Mouse (Mus musculus) limb, embryonic 14.5 days (tissue): ENCODE measurements at regions not wholly inside any gene's neighbourhood (a gene's known extent, or its start where the extent isn't known, plus 50 kb on each side); places are given as distances from the start of the nearest gene placed in this dataset.

Experiments
- ATAC-seq: fragments of 200-750 bp; cut with Nextera tagmentation; 2 replicates; pipeline ENCODE4 v1.8.0; 2017; ENCODE audit warnings: low read depth, moderate number of reproducible peaks, moderate TSS enrichment; ENCODE audit not compliant: low FRiP score
- DNase-seq: peaks from one replicate; pipeline ENCODE4 v3.0.0-alpha.2; 2015; ENCODE audit warnings: low spot score
- H3K27ac ChIP-seq: fragments of 300-500 bp; sonication (generic); replicated peaks from 2 replicates; pipeline ENCODE4 v1.5.1; 2014; ENCODE audit warnings: low read depth, mild to moderate bottlenecking, low read length, moderate library complexity, mixed read lengths
- H3K27me3 ChIP-seq: fragments of 300-500 bp; sonication (generic); 2 replicates; pipeline ENCODE4 v1.6.1; 2014; ENCODE audit warnings: low read length, mixed read lengths; ENCODE audit not compliant: control insufficient read depth, insufficient read depth
- H3K36me3 ChIP-seq: fragments of 300-500 bp; sonication (generic); 2 replicates; pipeline ENCODE4 v1.6.1; 2014; ENCODE audit warnings: mild to moderate bottlenecking, low read length, moderate library complexity, mixed read lengths; ENCODE audit not compliant: control insufficient read depth, insufficient read depth
- H3K4me1 ChIP-seq: fragments of 300-500 bp; sonication (generic); 2 replicates; pipeline ENCODE4 v1.6.1; 2014; ENCODE audit warnings: antibody characterized with exemption, low read length, mixed read lengths; ENCODE audit not compliant: control insufficient read depth, insufficient read depth
- H3K4me2 ChIP-seq: fragments of 300-500 bp; sonication (generic); replicated peaks from 2 replicates; pipeline ENCODE4 v1.6.1; 2014; ENCODE audit warnings: low read depth, mild to moderate bottlenecking, low read length, moderate library complexity; ENCODE audit not compliant: severe bottlenecking
- H3K4me3 ChIP-seq: fragments of 300-500 bp; sonication (generic); replicated peaks from 2 replicates; pipeline ENCODE4 v1.5.1; 2014; ENCODE audit warnings: low read length
- H3K9ac ChIP-seq: fragments of 300-500 bp; sonication (generic); 2 replicates; pipeline ENCODE4 v1.6.1; 2014; ENCODE audit warnings: mild to moderate bottlenecking, low read depth, low read length, moderate library complexity; ENCODE audit not compliant: severe bottlenecking
- H3K9me3 ChIP-seq: fragments of 300-500 bp; sonication (generic); 2 replicates; pipeline ENCODE4 v1.6.1; 2016; ENCODE audit warnings: low read length; ENCODE audit not compliant: control insufficient read depth
- POLR2A ChIP-seq: fragments of 200-500 bp; IDR thresholded peaks from 2 replicates; pipeline ENCODE4 v1.8.0; 2012; ENCODE audit warnings: inconsistent platforms, mild to moderate bottlenecking, moderate library complexity, borderline replicate concordance; ENCODE audit not compliant: insufficient read depth, insufficient read length; ENCODE audit errors: extremely low read depth
- WGBS: fragments of 180-500 bp; shearing (Covaris S2); extraction: QIAGEN DNeasy Blood & Tissue Kit; methylation state at CpG from one replicate; pipeline ENCODE4 v1.1.7; 2014; 5-methylcytosine and 5-hydroxymethylcytosine counted together

GRCm38 (mm10) chr10:99555658-99556352 is 203.7 kb downstream of the Csl start:
- H3K4me3 ChIP-seq, result no peak overlapping the region
- no peaks in the 10 kb centered on the region for H3K4me1 ChIP-seq
- DNase-seq (no peak), ATAC-seq (peak; percentile 41; the same call in 1 of the 2 replicates)
- H3K9me3 ChIP-seq, result no peaks in the 10 kb centered on the region
- 65% methylated on average over 12 of the region's 12 CpGs for WGBS
- H3K4me2 ChIP-seq, result no peak overlapping the region
- no peak for TF ChIP-seq POLR2A
- H3K9ac ChIP-seq, result no peak overlapping the region
- H3K27me3 ChIP-seq, result no peaks in the 10 kb centered on the region
- H3K27ac ChIP-seq, result no peak overlapping the region
- H3K36me3 ChIP-seq, result no peaks in the 10 kb centered on the region

- H3K36me3 ChIP-seq, result no peaks in the 10 kb centered on the region
- ATAC-seq (peak; percentile 44; the same call in 1 of the 2 replicates), DNase-seq (peak; percentile 48)
- no peak for TF ChIP-seq POLR2A
- no peak overlapping the region for H3K4me2 ChIP-seq
- no peaks in the 10 kb centered on the region for H3K4me1 ChIP-seq
- no peaks in the 10 kb centered on the region for H3K27me3 ChIP-seq
- 35% methylated on average over 11 of the region's 11 CpGs for WGBS
- H3K27ac ChIP-seq, result no peak overlapping the region
- H3K4me3 ChIP-seq, result no peak overlapping the region
- no peak overlapping the region for H3K9ac ChIP-seq
- no peaks in the 10 kb centered on the region for H3K9me3 ChIP-seq
These were observed 203.0 kb downstream of the Csl start for GRCm38 (mm10) chr10:99556353-99557036.

- H3K9me3 ChIP-seq, result no peaks in the 10 kb centered on the region
- H3K4me2 ChIP-seq, result no peak overlapping the region
- no peak for ATAC-seq
- no peak overlapping the region for H3K27ac ChIP-seq
- no peaks in the 10 kb centered on the region for H3K36me3 ChIP-seq
- H3K9ac ChIP-seq, result no peak overlapping the region
- no peak for DNase-seq
- TF ChIP-seq POLR2A, result no peak
- no peak overlapping the region for H3K4me3 ChIP-seq
- H3K4me1 ChIP-seq, result no peaks in the 10 kb centered on the region
- no peaks in the 10 kb centered on the region for H3K27me3 ChIP-seq
- WGBS, result 85% methylated on average over 5 of the region's 5 CpGs
These were observed 200.8 kb downstream of the Csl start for GRCm38 (mm10) chr10:99558656-99559055.

GRCm38 (mm10) chr10:99561166-99561818 is 198.2 kb downstream of the Csl start:
- no peak for TF ChIP-seq POLR2A
- Histone ChIP-seq H3K36me3 (no peaks in the 10 kb centered on the region), H3K4me2 (no peak overlapping the region), H3K9me3 (no peaks in the 10 kb centered on the region), H3K4me3 (no peak overlapping the region), H3K27me3 (no peaks in the 10 kb centered on the region), H3K9ac (no peak overlapping the region), H3K4me1 (no peaks in the 10 kb centered on the region), H3K27ac (no peak overlapping the region)
- no peak for DNase-seq
- 81% methylated on average over 11 of the region's 11 CpGs for WGBS
- ATAC-seq, result no peak

GRCm38 (mm10) chr10:99564605-99565004 is 194.9 kb downstream of the Csl start:
- DNase-seq (no peak), ATAC-seq (no peak)
- H3K27me3 ChIP-seq, result no peaks in the 10 kb centered on the region
- TF ChIP-seq POLR2A, result no peak
- no peaks in the 10 kb centered on the region for H3K4me1 ChIP-seq
- no peaks in the 10 kb centered on the region for H3K36me3 ChIP-seq
- no peak overlapping the region for H3K4me3 ChIP-seq
- no peak overlapping the region for H3K9ac ChIP-seq
- WGBS, result 86% methylated on average over 4 of the region's 4 CpGs
- H3K9me3 ChIP-seq, result no peaks in the 10 kb centered on the region
- H3K4me2 ChIP-seq, result no peak overlapping the region
- no peak overlapping the region for H3K27ac ChIP-seq
